Mouse (Mus musculus) forebrain, embryonic 13.5 days (tissue): Measurements from ENCODE around the gene Mrpl21. TPM values are rescaled to one million over a fixed set of nuclear protein-coding genes. Genes with fewer than 3 reads are reported as not detected.
A peak's percentile ranks its signal among the peaks of the same experiment; 100 is the strongest.

Experiments used
- ATAC-seq: fragments of 200-750 bp; cut with Nextera tagmentation; 2 replicates; pipeline ENCODE4 v1.8.0; 2017
- H3K27ac ChIP-seq: fragments of 300-500 bp; sonication (generic); 2 replicates; pipeline ENCODE4 v1.5.1; 2015; ENCODE audit warnings: inconsistent platforms, mild to moderate bottlenecking, moderate library complexity
- H3K27me3 ChIP-seq: fragments of 300-500 bp; sonication (generic); 2 replicates; pipeline ENCODE4 v1.6.1; 2015; ENCODE audit warnings: mild to moderate bottlenecking, inconsistent platforms
- H3K36me3 ChIP-seq: fragments of 300-500 bp; sonication (generic); 2 replicates; pipeline ENCODE4 v1.6.1; 2015; ENCODE audit warnings: mild to moderate bottlenecking, inconsistent platforms; ENCODE audit not compliant: poor library complexity, severe bottlenecking
- H3K4me1 ChIP-seq: fragments of 300-500 bp; sonication (generic); 2 replicates; pipeline ENCODE4 v1.6.1; 2015; ENCODE audit warnings: inconsistent platforms
- H3K4me2 ChIP-seq: fragments of 300-500 bp; sonication (generic); 2 replicates; pipeline ENCODE4 v1.6.1; 2015; ENCODE audit warnings: inconsistent platforms, mild to moderate bottlenecking, moderate library complexity
- H3K4me3 ChIP-seq: fragments of 300-500 bp; sonication (generic); 2 replicates; pipeline ENCODE4 v1.5.1; 2015; ENCODE audit warnings: mild to moderate bottlenecking, inconsistent platforms
- H3K9ac ChIP-seq: fragments of 300-500 bp; sonication (generic); 2 replicates; pipeline ENCODE4 v1.6.1; 2015; ENCODE audit warnings: mild to moderate bottlenecking, inconsistent platforms
- H3K9me3 ChIP-seq: fragments of 300-500 bp; sonication (generic); replicated peaks from 2 replicates; pipeline ENCODE4 v1.6.1; 2016; ENCODE audit warnings: inconsistent platforms
- WGBS: fragments of 180-500 bp; shearing (Covaris S2); methylation state at CpG from one replicate; pipeline ENCODE4 v1.1.7; 2015; 5-methylcytosine and 5-hydroxymethylcytosine counted together
- polyA plus RNA-seq: library from polyadenylated mRNA; unstranded; fragments of >200 nt; fragmentation: Nextera tagmentation; extraction: Ambion mirVana; gene quantifications from 2 replicates; pipeline ENCODE4 v1.2.1, GENCODE M21; 2015

The Mrpl21 gene
- 127 and 133 TPM in 2 replicates for polyA plus RNA-seq

GRCm38 (mm10) chr19:3282572-3283467 is at the start of gene Mrpl21, which contains the start of gene Ighmbp2:
Gene Mrpl21 (plus strand): TSS chr19:3282901.
Gene Ighmbp2 (minus strand): TSS chr19:3283017.
- H3K27ac ChIP-seq: peak within 1 kb of the TSS; percentile 63

DNA sequence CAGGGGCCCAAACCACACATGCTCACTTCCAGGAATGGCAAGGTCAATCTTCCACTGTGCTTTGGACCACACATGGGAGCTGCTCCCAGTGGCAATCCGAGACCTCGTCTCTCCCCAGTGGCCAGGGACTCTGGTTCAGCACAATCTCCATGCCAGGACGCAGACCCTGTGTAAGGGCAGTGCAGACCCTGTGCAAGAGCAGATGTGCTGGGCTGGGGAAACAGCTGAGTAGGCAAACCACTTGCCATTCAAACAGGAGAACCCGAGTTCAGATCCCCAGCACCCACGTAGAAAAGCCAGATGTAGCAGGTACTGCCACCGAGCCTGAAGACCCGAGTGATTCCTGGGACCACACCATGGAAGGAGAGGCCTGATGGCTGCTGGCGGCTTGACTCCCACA is 22.7 kb upstream of the Mrpl21 start:
- no peak overlapping the region for H3K4me2 ChIP-seq
- no peaks in the 10 kb centered on the region for H3K27me3 ChIP-seq
- WGBS: 93% methylated on average over 8 of the region's 8 CpGs
- H3K36me3 ChIP-seq: peaks cover 53% of the 10 kb centered on the region
- no peaks in the 10 kb centered on the region for H3K4me1 ChIP-seq
- no peak overlapping the region for H3K4me3 ChIP-seq
- H3K27ac ChIP-seq: no peak overlapping the region
- H3K9ac ChIP-seq: no peak overlapping the region
- ATAC-seq: no peak
- no peaks in the 10 kb centered on the region for H3K9me3 ChIP-seq

More at GRCm38 (mm10) chr19:3282572-3283467, at the start of gene Mrpl21, which contains the start of gene Ighmbp2:
- no peaks in the 10 kb centered on the region for H3K9me3 ChIP-seq
- no peaks in the 10 kb centered on the region for H3K27me3 ChIP-seq
- H3K9ac ChIP-seq: peak within 1 kb of the TSS; percentile 84
- H3K4me1 ChIP-seq: peaks cover 20% of the 10 kb centered on the region
- peak within 1 kb of the TSS; percentile 82 for H3K4me3 ChIP-seq
- ATAC-seq: peak; percentile 95
- WGBS: under 1% methylated on average over 49 of the region's 49 CpGs
- H3K4me2 ChIP-seq: peak within 1 kb of the TSS; percentile 81
- peaks cover 55% of the 10 kb centered on the region for H3K36me3 ChIP-seq

- no peak overlapping the region for H3K4me2 ChIP-seq
- no peak overlapping the region for H3K9ac ChIP-seq
- H3K9me3 ChIP-seq: no peaks in the 10 kb centered on the region
- H3K4me3 ChIP-seq: no peak overlapping the region
- ATAC-seq: no peak
- no peak overlapping the region for H3K27ac ChIP-seq
- peaks cover 58% of the 10 kb centered on the region for H3K36me3 ChIP-seq
- 92% methylated on average over 3 of the region's 3 CpGs for WGBS
- H3K27me3 ChIP-seq: no peaks in the 10 kb centered on the region
- H3K4me1 ChIP-seq: no peaks in the 10 kb centered on the region
Measured at GRCm38 (mm10) chr19:3260591-3260990, 22.1 kb upstream of the Mrpl21 start.

DNA sequence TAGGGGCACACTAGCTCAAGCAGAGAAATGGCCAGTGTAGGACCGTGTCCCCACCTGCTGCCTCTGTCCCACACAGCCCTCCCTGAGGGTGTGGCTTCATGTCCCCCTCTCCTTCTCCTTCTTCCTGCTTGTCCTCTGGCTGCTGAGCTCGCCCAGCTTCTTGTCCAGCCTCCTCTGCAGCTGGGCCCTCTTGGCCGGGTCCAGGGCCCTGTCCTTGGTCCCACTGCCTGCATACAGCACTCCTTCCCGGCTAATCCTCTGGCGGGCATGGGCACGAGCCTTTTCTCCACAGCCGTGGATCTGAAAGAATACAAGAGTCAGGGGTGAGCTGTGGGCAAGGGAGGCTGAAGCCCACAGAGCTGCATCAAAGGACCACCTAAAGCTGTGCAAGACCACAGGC is 21.4 kb upstream of the Mrpl21 start:
- Histone ChIP-seq H3K36me3 (peaks cover 66% of the 10 kb centered on the region), H3K27me3 (no peaks in the 10 kb centered on the region), H3K4me2 (no peak overlapping the region), H3K9ac (no peak overlapping the region), H3K4me3 (no peak overlapping the region), H3K4me1 (no peaks in the 10 kb centered on the region), H3K27ac (no peak overlapping the region), H3K9me3 (no peaks in the 10 kb centered on the region)
- ATAC-seq: no peak
- 95% methylated on average over 7 of the region's 7 CpGs for WGBS

GRCm38 (mm10) chr19:3261764-3262525 is 20.8 kb upstream of the Mrpl21 start:
- peaks cover 72% of the 10 kb centered on the region for H3K36me3 ChIP-seq
- H3K9me3 ChIP-seq: no peaks in the 10 kb centered on the region
- no peak overlapping the region for H3K4me3 ChIP-seq
- no peak for ATAC-seq
- no peaks in the 10 kb centered on the region for H3K27me3 ChIP-seq
- no peak overlapping the region for H3K27ac ChIP-seq
- 87% methylated on average over 12 of the region's 12 CpGs for WGBS
- no peak overlapping the region for H3K9ac ChIP-seq
- H3K4me1 ChIP-seq: no peaks in the 10 kb centered on the region
- H3K4me2 ChIP-seq: no peak overlapping the region

- H3K27me3 ChIP-seq: no peaks in the 10 kb centered on the region
- 92% methylated on average over 6 of the region's 6 CpGs for WGBS
- no peak for ATAC-seq
- no peaks in the 10 kb centered on the region for H3K4me1 ChIP-seq
- H3K4me2 ChIP-seq: no peak overlapping the region
- H3K27ac ChIP-seq: no peak overlapping the region
- H3K36me3 ChIP-seq: peaks cover 96% of the 10 kb centered on the region
- H3K9me3 ChIP-seq: no peaks in the 10 kb centered on the region
- H3K4me3 ChIP-seq: no peak overlapping the region
- no peak overlapping the region for H3K9ac ChIP-seq
Measured at GRCm38 (mm10) chr19:3264348-3264747, 18.4 kb upstream of the Mrpl21 start.

- Histone ChIP-seq H3K27me3 (no peaks in the 10 kb centered on the region), H3K4me1 (no peaks in the 10 kb centered on the region), H3K4me3 (no peak overlapping the region), H3K36me3 (peaks cover 95% of the 10 kb centered on the region), H3K9ac (no peak overlapping the region), H3K4me2 (no peak overlapping the region), H3K27ac (no peak overlapping the region), H3K9me3 (no peaks in the 10 kb centered on the region)
- ATAC-seq: no peak
- WGBS: 97% methylated on average over 9 of the region's 9 CpGs
Measured at GRCm38 (mm10) chr19:3265180-3265579, 17.5 kb upstream of the Mrpl21 start.

- H3K9me3 ChIP-seq: no peaks in the 10 kb centered on the region
- no peaks in the 10 kb centered on the region for H3K4me1 ChIP-seq
- H3K27me3 ChIP-seq: no peaks in the 10 kb centered on the region
- ATAC-seq: no peak
- H3K4me2 ChIP-seq: no peak overlapping the region
- 84% methylated on average over 5 of the region's 5 CpGs for WGBS
- no peak overlapping the region for H3K9ac ChIP-seq
- H3K27ac ChIP-seq: no peak overlapping the region
- H3K36me3 ChIP-seq: peaks cover 95% of the 10 kb centered on the region
- no peak overlapping the region for H3K4me3 ChIP-seq
Measured at GRCm38 (mm10) chr19:3266136-3266535, 16.6 kb upstream of the Mrpl21 start.

DNA sequence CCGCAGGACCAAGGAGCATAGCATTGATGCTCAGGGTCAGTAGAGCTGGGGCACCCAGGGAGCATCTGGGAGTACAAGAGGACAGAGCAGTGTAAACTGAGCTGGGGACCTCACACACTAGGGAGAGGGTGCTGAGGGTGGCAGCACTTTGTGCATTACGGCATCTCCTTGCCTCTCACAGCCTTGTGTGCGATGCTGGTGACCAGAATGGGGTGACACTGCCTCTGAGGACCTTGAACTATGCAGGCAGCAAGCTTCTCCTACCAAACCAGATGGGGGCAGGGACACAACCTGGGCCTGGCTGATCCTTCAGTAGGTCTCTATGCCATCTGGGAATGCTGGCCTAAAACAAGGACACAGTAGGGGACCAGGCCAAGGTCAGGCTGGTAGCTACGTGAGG is 16.0 kb upstream of the Mrpl21 start:
- Histone ChIP-seq H3K9ac (no peak overlapping the region), H3K4me3 (no peak overlapping the region), H3K9me3 (no peaks in the 10 kb centered on the region), H3K4me2 (no peak overlapping the region), H3K27ac (no peak overlapping the region), H3K27me3 (no peaks in the 10 kb centered on the region), H3K36me3 (peaks cover 95% of the 10 kb centered on the region), H3K4me1 (no peaks in the 10 kb centered on the region)
- WGBS: 94% methylated on average over 4 of the region's 4 CpGs
- no peak for ATAC-seq

GRCm38 (mm10) chr19:3267340-3267739 is 15.4 kb upstream of the Mrpl21 start:
- Histone ChIP-seq H3K36me3 (peaks cover 95% of the 10 kb centered on the region), H3K27ac (no peak overlapping the region), H3K4me3 (no peak overlapping the region), H3K4me1 (no peaks in the 10 kb centered on the region), H3K9me3 (no peaks in the 10 kb centered on the region), H3K4me2 (no peak overlapping the region), H3K9ac (no peak overlapping the region), H3K27me3 (no peaks in the 10 kb centered on the region)
- no peak for ATAC-seq
- 88% methylated on average over 4 of the region's 4 CpGs for WGBS

GRCm38 (mm10) chr19:3268218-3268980 is 14.3 kb upstream of the Mrpl21 start:
- no peak for ATAC-seq
- Histone ChIP-seq H3K4me1 (no peaks in the 10 kb centered on the region), H3K27me3 (no peaks in the 10 kb centered on the region), H3K36me3 (peaks cover 99% of the 10 kb centered on the region), H3K9ac (no peak overlapping the region), H3K9me3 (no peaks in the 10 kb centered on the region), H3K4me2 (no peak overlapping the region), H3K27ac (no peak overlapping the region), H3K4me3 (no peak overlapping the region)
- WGBS: 91% methylated on average over 17 of the region's 17 CpGs
